Mouse (Mus musculus) hindbrain, embryonic 14.5 days (tissue): ENCODE data around the gene Slc25a45. TPM values are rescaled to one million over a fixed set of nuclear protein-coding genes. Genes with fewer than 3 reads are reported as not detected.
"Not testable (repeated sequence)": the region's sequence is repeated elsewhere in the genome, so short reads cannot be mapped to it uniquely, and the experiment has no call there.

Source experiments
- ATAC-seq: fragments of 200-750 bp; cut with Nextera tagmentation; 2 replicates; pipeline ENCODE4 v1.8.0; 2017; ENCODE audit warnings: moderate number of reproducible peaks, mild to moderate bottlenecking, moderate TSS enrichment, moderate library complexity; ENCODE audit not compliant: low FRiP score
- DNase-seq: peaks from one replicate; pipeline ENCODE4 v3.0.0-alpha.2; 2015; ENCODE audit warnings: low spot score
- H3K27ac ChIP-seq: fragments of 300-500 bp; sonication (generic); 2 replicates; pipeline ENCODE4 v1.5.1; 2014; ENCODE audit warnings: mild to moderate bottlenecking, moderate library complexity
- H3K27me3 ChIP-seq: fragments of 300-500 bp; sonication (generic); 2 replicates; pipeline ENCODE4 v1.6.1; 2014; ENCODE audit warnings: mild to moderate bottlenecking, low read length, mixed read lengths; ENCODE audit not compliant: control insufficient read depth, insufficient read depth
- H3K36me3 ChIP-seq: fragments of 300-500 bp; sonication (generic); replicated peaks from 2 replicates; pipeline ENCODE4 v1.6.1; 2014; ENCODE audit not compliant: control insufficient read depth, insufficient read depth
- H3K4me1 ChIP-seq: fragments of 300-500 bp; sonication (generic); replicated peaks from 2 replicates; pipeline ENCODE4 v1.6.1; 2014; ENCODE audit warnings: antibody characterized with exemption, low read length, mixed read lengths; ENCODE audit not compliant: control insufficient read depth, insufficient read depth
- H3K4me2 ChIP-seq: fragments of 300-500 bp; sonication (generic); replicated peaks from 2 replicates; pipeline ENCODE4 v1.6.1; 2014; ENCODE audit warnings: mild to moderate bottlenecking, moderate library complexity
- H3K4me3 ChIP-seq: fragments of 300-500 bp; sonication (generic); replicated peaks from 2 replicates; pipeline ENCODE4 v1.5.1; 2014; ENCODE audit warnings: mild to moderate bottlenecking, low read length
- H3K9ac ChIP-seq: fragments of 300-500 bp; sonication (generic); 2 replicates; pipeline ENCODE4 v1.6.1; 2014
- H3K9me3 ChIP-seq: fragments of 300-500 bp; sonication (generic); 2 replicates; pipeline ENCODE4 v1.6.1; 2016; ENCODE audit warnings: low read length; ENCODE audit not compliant: control insufficient read depth
- WGBS: fragments of 180-500 bp; shearing (Covaris S2); extraction: QIAGEN DNeasy Blood & Tissue Kit; methylation state at CpG from one replicate; pipeline ENCODE4 v1.1.7; 2014; 5-methylcytosine and 5-hydroxymethylcytosine counted together
- polyA plus RNA-seq: library from polyadenylated mRNA; unstranded; fragments of >200 nt; fragmentation: Nextera tagmentation; extraction: Ambion mirVana; gene quantifications from 2 replicates; pipeline ENCODE4 v1.2.1, GENCODE M21; 2014

The Slc25a45 gene
- polyA plus RNA-seq, 1 experiment from 2014 or later = 1.5 TPM

DNA sequence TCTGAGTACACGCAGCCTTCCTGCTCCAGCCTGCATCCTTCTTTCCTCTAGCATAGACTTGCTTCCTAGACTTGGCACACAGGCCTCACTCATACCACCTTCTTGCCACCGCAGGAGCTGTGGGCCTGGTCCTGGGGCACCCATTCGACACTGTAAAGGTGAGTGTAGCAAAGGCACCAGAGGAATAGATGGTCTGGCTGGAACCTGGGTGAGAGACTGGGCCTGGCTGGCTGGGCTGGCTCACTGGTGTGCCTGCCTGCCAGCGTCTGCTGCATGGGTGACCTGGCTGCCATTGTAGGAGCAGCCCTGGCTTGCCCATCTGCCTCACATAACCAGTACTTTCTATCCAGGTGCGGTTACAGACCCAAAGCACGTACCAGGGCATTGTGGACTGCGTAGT is 2.1 kb downstream of the Slc25a45 start:
- ATAC-seq = no peak
- Histone ChIP-seq H3K4me2 (no peak overlapping the region), H3K27me3 (no peaks in the 10 kb centered on the region), H3K36me3 (no peaks in the 10 kb centered on the region), H3K9me3 (no peaks in the 10 kb centered on the region), H3K9ac (no peak overlapping the region), H3K27ac (no peak overlapping the region), H3K4me3 (no peak overlapping the region), H3K4me1 (peaks cover 4% of the 10 kb centered on the region; the same call in 1 of the 2 replicates)
- DNase-seq = no peak
- WGBS = 93% methylated on average over 7 of the region's 7 CpGs

DNA sequence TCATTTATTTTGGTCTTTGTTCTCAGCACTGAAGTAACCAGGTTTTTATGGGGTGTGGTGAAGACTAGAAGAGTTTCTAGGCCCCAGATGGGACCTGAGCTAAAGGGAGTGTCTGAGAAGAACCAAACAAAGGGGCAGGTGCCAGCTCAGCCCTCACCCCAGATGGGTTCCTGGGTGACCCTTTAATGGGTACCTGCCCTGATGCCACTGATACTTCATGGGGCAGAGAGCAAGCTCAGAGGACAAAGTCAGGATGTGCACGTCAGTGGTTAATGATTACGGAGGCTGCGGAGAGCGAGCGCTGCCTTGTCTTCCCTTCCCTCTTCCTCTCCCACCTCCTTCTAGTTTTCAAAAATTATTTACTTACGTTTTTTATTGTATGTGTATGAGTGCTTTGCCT is 3.5 kb downstream of the Slc25a45 start:
- WGBS = 95% methylated on average over 6 of the region's 6 CpGs

DNA sequence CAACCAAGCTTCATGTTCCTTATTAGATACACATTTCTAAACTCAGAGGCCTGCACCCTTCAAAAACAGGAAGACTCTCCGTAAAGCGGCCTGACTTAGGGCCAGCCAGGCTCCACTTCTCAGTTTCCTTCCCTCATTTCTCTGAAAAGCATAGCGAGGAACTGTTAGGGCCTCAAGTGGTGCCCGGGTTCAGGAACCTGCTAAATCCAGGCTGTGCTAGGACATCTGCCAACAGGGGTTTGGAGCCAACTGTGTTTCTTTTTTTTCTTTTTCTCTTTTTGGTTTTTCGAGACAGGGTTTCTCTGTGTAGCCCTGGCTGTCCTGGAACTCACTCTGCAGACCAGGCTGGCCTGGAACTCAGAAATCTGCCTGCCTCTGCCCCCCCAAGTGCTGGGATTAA is 4.5 kb downstream of the Slc25a45 start:
- not testable (repeated sequence) for H3K27me3 ChIP-seq, H3K4me2 ChIP-seq, H3K4me1 ChIP-seq, H3K9me3 ChIP-seq, H3K27ac ChIP-seq, H3K36me3 ChIP-seq, H3K9ac ChIP-seq, ATAC-seq, DNase-seq, H3K4me3 ChIP-seq
- 82% methylated on average over 5 of the region's 5 CpGs for WGBS

More for the DNA sequence above, 3.5 kb downstream of the Slc25a45 start:
- Histone ChIP-seq H3K9ac (no peak overlapping the region), H3K27ac (no peak overlapping the region), H3K4me2 (no peak overlapping the region), H3K4me1 (no peaks in the 10 kb centered on the region), H3K36me3 (no peaks in the 10 kb centered on the region), H3K9me3 (no peaks in the 10 kb centered on the region), H3K4me3 (no peak overlapping the region), H3K27me3 (no peaks in the 10 kb centered on the region)
- ATAC-seq (no peak), DNase-seq (no peak)

DNA sequence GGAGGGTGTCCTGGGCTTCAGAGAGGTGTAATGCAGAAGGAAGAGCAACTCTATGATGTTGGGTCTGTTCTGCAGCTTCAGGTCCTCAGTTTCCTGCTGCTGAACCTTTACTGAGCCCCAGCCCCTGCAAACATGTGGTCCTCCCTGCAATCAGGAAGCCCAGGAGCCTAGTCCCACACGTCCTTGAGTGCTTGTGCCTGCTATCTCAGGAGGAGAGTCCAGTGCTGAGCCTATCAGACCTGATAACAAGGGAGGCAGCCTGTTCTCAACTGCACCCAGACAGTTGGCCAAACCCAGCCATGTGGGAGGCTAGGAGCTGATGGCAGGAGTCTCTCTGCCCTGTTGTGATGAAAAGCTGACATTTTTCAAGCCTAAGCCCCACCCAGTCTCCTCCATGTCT is 6.3 kb downstream of the Slc25a45 start:
- H3K4me3 ChIP-seq = no peak overlapping the region
- DNase-seq = no peak
- H3K27ac ChIP-seq = no peak overlapping the region
- no peaks in the 10 kb centered on the region for H3K9me3 ChIP-seq
- no peaks in the 10 kb centered on the region for H3K27me3 ChIP-seq
- ATAC-seq = no peak
- H3K4me1 ChIP-seq = 0 out of 2 replicates have a peak, but pooled peaks cover 2% of the 10 kb centered on the region
- H3K36me3 ChIP-seq = no peaks in the 10 kb centered on the region
- no peak overlapping the region for H3K4me2 ChIP-seq
- no peak overlapping the region for H3K9ac ChIP-seq
- WGBS = 76% methylated on average over 1 of the region's 1 CpGs

DNA sequence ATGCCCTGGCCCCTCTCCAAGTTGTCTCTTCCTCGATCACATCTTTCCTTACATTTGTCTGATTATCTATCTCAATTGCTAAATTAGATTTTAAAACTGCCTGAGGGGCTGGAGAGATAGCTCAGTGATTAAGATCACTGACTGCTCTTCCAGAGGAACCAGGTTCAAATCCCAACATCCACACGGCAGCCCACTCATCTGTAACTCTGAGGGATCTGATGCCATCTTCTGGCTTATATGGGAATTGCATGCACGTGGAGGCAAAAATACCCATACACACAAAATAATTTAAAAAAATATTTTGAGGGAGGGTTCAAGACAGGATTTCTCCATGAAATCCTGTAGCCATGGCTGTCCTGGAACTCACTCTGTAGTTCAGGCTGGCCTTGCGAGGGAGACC is 8.2 kb downstream of the Slc25a45 start:
- no peak for DNase-seq
- no peak overlapping the region for H3K4me2 ChIP-seq

DNA sequence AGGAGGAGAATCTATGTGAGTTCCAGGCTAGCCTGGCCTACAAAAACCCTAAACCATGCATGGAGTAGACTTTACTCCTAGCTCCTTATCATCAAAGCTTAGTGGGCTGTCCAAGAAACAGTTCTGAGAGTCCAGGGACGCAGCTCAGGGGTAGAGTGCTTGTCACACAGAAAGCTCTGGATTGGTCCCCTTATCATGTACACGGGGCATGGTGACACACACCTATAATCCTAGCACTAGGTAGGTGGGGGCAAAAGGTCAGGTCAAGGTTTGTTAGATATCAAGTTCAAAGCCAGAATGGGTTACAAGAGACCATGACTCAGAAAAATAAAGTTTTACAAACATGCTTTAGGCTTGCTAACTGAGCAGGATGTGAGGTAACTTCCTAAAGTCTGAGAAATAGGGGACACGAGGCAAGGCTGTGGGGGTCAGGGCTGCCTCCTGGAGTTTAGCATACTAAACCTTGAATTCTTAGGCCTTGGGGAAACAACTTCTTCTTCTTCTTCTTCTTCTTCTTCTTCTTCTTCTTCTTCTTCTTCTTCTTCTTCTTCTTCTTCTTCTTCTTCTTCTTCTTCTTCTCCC is 9.7 kb downstream of the Slc25a45 start:
- no peak for DNase-seq
- no peaks in the 10 kb centered on the region for H3K27me3 ChIP-seq
- WGBS = 92% methylated on average over 3 of the region's 3 CpGs
- no peaks in the 10 kb centered on the region for H3K9me3 ChIP-seq
- H3K9ac ChIP-seq = no peak overlapping the region
- no peak overlapping the region for H3K27ac ChIP-seq
- H3K36me3 ChIP-seq = peaks cover 13% of the 10 kb centered on the region
- peaks cover 20% of the 10 kb centered on the region for H3K4me1 ChIP-seq
- no peak for ATAC-seq
- no peak overlapping the region for H3K4me3 ChIP-seq
- H3K4me2 ChIP-seq = no peak overlapping the region

More for the DNA sequence above, 8.2 kb downstream of the Slc25a45 start:
- WGBS = 58% methylated on average over 4 of the region's 4 CpGs
- no peak overlapping the region for H3K27ac ChIP-seq
- peaks cover 10% of the 10 kb centered on the region; the same call in 1 of the 2 replicates for H3K4me1 ChIP-seq
- H3K4me3 ChIP-seq = no peak overlapping the region
- 0 out of 2 replicates have a peak, but pooled peaks cover 3% of the 10 kb centered on the region for H3K36me3 ChIP-seq
- no peak for ATAC-seq
- H3K9me3 ChIP-seq = no peaks in the 10 kb centered on the region
- H3K27me3 ChIP-seq = no peaks in the 10 kb centered on the region
- H3K9ac ChIP-seq = no peak overlapping the region

DNA sequence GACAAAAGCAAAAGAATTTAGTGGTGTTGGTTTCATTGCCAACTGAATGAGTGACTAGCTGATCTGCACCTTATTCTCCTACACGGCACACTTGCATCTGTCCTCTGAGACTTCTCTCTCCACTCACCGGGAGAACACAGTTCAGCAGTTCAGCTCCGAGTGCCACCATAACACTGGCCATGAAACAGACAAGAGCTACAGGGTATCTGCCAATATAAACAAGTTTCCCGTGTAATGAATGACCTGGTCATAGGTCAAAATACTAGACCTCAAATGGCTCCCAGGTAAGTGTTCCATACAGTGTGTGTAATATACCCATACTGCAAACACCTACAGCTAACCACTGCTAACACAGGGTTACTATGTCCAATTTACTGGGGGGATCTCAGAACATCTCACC is 11.6 kb downstream of the Slc25a45 start:
- DNase-seq = no peak
- Histone ChIP-seq H3K9me3 (no peaks in the 10 kb centered on the region), H3K27me3 (no peaks in the 10 kb centered on the region), H3K36me3 (peaks cover 18% of the 10 kb centered on the region), H3K4me2 (no peak overlapping the region), H3K27ac (no peak overlapping the region), H3K4me1 (peaks cover 31% of the 10 kb centered on the region), H3K4me3 (no peak overlapping the region), H3K9ac (no peak overlapping the region)
- no peak for ATAC-seq
- WGBS = 70% methylated on average over 4 of the region's 4 CpGs

DNA sequence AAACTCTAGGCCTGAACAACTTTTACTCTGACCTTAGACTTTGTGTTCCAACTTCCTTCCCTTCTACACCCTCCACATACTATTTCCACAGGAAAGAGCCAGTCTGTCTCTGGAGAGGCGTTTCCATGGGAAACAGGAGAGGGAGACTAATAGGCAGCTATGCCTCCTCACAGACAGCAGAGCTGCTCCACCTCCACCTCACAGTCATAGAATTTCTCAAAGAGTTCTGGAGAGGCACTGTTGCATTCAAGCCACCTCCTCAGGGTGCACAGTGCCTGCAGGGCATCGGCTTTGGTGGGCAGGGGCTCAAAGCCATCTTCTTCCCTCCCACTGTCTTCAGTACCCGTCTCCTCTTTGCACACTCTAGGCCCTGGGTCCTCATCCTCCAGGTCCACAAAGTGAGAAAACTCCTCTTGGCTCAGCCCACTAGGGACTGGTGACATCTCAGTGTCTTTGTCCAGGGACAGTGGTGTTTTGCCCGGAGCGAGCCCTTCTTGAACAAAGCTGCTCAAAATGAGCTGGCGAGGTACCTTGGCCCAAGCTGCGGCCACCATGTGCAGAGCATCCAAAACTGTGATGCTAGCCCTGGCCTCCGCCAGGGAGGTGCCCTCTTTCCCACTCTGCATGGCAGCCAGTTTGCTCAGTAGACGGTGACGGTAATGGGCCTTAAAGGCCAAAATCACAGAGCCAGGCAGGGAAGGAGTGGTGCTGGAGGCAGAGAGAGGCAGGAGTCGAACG is 14.1 kb downstream of the Slc25a45 start:
- Histone ChIP-seq H3K27ac (no peak overlapping the region), H3K9me3 (no peaks in the 10 kb centered on the region), H3K27me3 (no peaks in the 10 kb centered on the region), H3K36me3 (peaks cover 34% of the 10 kb centered on the region), H3K4me2 (0 out of 2 replicates have a peak overlapping the region, but pooled peaks have one; percentile 84), H3K9ac (no peak overlapping the region), H3K4me3 (no peak overlapping the region), H3K4me1 (peaks cover 31% of the 10 kb centered on the region)
- ATAC-seq (no peak), DNase-seq (no peak)
- WGBS = 96% methylated on average over 12 of the region's 12 CpGs

DNA sequence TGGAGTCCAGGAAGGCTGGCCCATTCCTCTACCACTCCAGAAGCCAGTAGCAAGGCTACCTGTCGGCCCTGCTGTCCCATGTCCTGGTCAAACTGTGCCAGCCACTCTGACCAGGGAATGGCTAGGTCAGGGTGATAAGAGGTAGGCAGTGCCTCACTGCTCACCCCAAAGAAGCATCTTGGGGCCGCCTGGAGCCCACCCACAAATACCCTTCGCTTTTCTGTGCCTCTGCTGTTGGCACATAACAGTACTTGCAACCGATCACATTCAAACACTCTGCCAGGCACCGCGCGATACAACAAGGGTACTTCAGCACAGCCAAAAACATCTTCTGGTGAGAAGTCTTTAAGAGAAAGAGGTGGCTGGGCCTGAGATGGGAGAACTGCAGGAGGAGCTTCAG is 14.7 kb downstream of the Slc25a45 start:
- no peak overlapping the region for H3K4me3 ChIP-seq
- no peak overlapping the region for H3K27ac ChIP-seq
- 92% methylated on average over 7 of the region's 7 CpGs for WGBS
- DNase-seq = no peak
- H3K9ac ChIP-seq = no peak overlapping the region
- H3K27me3 ChIP-seq = no peaks in the 10 kb centered on the region
- H3K36me3 ChIP-seq = peaks cover 39% of the 10 kb centered on the region
- no peaks in the 10 kb centered on the region for H3K9me3 ChIP-seq
- H3K4me1 ChIP-seq = peaks cover 31% of the 10 kb centered on the region
- ATAC-seq = no peak
- H3K4me2 ChIP-seq = peak overlapping the region; percentile 84; the same call in 1 of the 2 replicates
